Mouse (Mus musculus) urinary bladder, postnatal 10 days (tissue): ENCODE results near the gene Kif12.

Experiments used
- DNase-seq: peaks from one replicate; pipeline ENCODE4 v3.0.0; 2022; ENCODE audit warnings: low spot score

Gene Kif12

DNA sequence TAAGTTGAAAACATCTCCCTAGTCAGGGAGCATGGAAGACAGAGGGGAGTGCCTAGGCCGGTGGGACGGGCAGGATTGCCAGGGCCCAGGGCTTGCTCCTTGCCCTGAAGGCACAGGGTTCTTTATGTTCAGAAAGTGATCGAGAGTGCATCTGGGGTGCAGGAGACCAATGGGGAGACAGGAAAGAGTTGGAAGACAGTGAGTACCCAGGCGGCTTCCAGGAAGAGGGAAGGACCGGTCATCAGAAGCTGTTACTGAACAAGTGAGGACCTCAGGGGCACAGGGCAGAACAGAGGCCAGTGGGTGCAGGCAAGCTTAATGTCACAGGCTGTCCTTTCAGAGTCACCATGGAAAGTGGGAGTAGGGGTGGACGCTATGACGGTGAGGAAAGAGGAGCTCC lies 13.7 kb downstream of the Kif12 start:
- DNase-seq, result no peak

DNA sequence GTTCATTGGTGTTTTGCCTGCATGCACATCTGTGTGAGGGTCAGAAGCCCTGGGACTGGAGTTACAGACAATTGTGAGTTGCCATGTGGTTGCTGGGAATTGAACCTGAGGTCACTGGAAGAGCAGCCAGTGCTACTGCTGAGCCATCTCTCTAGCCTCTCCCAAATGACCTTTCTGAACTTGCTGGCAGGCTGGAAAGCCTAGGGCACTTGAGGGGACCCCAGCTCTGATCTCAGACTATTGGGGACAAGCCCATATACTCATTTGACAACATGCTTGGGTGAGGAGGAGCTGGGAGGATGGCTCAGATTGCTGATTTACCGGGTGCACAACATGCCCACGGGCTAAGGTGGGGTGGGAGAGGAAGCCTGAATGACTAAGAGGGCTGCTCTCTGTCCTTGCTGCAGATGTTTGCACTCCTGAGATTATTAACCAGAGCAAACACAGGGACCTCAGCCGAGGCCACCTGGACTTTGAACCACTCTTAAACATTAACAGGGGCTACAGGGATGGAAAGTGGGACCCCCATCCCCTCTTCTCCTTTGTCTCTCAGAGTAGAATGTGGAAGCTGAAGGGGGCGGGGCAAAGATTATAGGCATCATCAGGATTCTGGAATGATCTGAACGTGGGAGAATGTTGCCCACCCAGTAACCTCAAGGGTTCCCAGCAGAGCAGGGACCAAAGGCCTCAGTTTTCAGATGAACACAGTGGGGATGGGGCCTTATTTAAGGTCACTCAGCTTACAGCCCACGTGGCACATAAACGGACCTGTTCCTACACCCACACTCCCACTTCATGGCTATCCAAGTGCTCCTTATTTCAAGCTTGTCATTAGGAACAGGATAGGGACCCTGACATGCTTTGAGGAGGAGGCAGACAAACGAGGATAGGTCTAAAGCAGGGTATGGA lies 15.0 kb downstream of the Kif12 start:
- no peak for DNase-seq

GRCm38 (mm10) chr4:63155596-63155995 lies 16.3 kb downstream of the Kif12 start:
- DNase-seq, result no peak

DNA sequence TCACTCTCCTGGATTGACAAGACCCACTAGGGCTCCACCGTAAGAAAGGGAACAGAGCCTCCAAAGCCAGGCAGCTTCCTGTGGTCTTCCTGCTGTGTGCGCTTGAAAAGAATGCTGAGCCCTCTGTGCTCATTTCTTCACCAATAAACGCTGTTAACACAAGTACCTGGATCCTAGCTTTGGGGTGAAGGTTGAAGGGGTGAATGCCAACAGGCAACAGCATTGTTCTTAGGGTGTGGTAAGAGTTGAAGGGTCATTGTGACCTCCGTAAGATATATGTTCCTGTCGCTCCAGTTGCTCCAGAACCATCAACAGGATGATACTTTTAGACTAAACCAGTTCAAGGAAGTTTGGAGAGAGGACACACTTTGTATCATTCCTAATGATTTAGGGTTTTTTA lies 17.2 kb downstream of the Kif12 start, which contains the start of gene Ambp:
TSS of gene Ambp (minus strand) at position 101 of the 400 bp plus-strand sequence.
- DNase-seq, result no peak

DNA sequence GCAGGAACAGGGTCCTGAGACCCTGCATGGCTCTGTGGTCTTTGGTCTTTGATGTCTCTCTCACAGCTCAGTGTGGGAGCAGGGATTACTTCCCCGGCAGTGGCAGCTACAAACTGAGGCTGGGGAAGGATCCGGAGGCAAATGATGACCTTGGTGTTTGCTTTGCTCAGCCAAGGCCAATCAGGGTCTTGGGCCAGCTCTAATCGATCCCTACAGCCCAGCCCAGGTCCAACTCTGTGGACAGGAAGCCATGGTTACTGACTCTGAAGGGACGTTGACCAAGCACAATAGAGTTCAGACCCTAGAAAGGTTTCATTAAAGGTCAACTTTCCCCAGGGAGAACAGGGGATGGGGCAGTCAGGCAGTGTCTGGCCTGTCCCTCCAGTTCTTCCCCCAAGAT lies 17.9 kb downstream of the Kif12 start:
- DNase-seq, result no peak

DNA sequence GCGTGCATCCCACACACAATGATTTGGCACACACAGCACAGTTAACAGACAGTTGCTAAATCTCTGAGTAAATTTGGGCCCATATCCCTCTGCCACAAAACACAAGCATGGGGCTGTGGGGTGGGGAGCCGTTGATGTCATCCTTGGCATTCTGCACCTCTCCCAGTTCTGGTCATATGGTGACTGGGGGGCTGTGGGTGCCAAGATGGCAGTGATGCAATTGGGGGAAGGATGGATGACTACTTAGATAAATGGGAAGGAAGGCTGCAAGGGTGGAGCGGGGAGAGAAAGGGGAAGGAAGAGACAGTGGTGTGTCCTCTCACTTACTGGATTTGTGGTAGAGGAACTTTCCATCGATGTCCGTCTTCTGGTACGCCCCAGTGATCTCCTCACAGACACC lies 20.8 kb downstream of the Kif12 start:
- DNase-seq, result no peak

DNA sequence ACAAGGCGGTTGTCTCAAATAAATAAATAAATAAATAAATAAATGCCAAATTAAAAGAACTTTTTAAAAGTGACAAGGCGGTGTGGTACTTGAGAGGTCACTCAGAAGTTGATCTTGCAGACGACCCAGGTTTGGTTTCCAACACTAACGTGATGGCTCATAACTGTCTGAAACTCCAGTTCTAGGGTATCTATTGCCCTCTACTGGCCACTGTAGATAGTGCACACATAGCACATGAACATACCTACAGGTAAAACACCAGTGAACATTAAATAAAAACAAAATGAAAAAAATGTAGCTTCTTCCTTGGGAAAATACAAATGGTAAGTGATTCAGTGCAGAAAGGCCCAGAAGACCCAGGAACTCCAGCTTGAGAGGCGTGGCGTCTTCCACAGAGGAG lies 24.7 kb downstream of the Kif12 start:
- no peak for DNase-seq

- no peak for DNase-seq
These were observed 41.9 kb downstream of the Kif12 start for GRCm38 (mm10) chr4:63129891-63130624.

DNA sequence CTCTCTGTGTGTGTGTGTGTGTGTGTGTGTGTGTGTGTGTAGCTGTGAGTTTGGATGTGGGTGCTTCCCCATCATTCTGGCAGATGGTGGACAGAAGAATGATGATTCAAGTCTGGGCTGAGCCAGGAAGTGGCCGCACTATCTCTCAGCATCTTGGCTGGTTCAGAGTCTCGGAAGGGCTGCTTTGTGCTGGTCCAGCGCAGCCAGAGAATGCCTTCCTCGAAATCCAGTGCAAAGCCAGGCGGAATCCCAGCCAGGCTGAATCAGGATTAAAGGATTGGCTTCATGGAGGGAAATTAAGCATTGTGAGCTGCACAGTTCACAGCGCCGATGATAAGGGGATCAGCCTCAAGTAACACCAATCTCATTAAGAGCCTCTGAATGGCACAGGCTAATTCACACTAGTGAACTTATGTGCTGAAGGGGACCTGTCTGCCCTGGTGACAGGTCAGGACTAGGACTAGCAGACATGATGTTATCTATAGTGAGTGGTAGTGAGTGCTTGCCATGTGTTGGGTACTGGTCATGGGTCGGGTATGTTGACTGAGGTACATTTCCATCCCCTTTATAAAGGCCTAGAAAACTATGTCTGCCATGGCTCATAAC lies 47.0 kb downstream of the Kif12 start:
- DNase-seq, result no peak

DNA sequence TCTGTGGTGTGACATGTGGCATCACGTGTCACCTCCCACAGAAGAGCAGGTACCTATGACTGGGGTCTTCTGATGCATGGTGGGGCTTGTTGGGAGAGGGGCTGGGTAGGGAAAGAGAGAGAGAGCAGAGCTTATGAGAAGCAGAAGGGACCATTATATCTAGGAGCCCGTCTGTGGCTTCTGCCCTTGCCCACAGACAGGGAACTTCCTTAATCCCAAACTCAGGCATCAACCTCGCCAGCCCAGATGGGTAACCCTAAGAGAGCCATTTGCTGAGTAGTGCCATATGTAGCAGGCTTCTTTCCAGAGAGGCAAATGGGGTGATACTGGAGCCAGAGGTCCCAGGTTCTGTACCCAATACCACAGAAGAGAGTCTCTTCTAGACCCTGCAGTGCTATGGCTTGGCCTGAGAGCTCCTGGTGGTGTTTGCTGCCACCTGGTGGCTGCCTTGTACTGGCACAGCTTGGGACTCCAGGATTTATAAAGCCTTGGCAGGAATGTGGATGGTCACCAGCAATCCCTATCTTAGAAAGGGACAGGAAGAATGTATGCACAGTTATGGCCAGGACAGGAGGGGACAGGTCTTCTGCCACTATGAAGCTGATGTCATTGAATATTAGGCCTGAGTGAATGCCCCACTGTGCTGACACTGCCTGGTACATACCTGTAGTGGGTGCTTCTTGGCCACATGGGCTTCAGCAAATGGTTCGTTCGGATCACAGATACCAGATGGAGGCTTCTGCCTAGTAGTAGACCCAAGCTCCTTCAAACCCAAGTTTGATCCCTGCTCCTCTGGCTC lies 53.1 kb downstream of the Kif12 start:
- peak; percentile 40 for DNase-seq
